Mouse (Mus musculus) CH12.LX (cell line): ENCODE data around the gene Insm1. TPM values are rescaled to one million over a fixed set of nuclear protein-coding genes. Genes with fewer than 3 reads are reported as not detected.

Experiments
- DNase-seq: peaks from one replicate; pipeline ENCODE4 v3.0.0-alpha.2; 2013; ENCODE audit errors: extremely low read depth
- H3K27ac ChIP-seq: 2 replicates; pipeline ENCODE4 v1.5.1; 2012; ENCODE audit warnings: low read depth, mild to moderate bottlenecking, control low read depth, moderate library complexity; ENCODE audit not compliant: insufficient read depth
- H3K27me3 ChIP-seq: replicated peaks from 2 replicates; pipeline ENCODE3; 2012; ENCODE audit warnings: inconsistent platforms
- H3K36me3 ChIP-seq, 2 experiments: replicated peaks in 1 of 2; 2 replicates each; pipeline versions ENCODE3 to v1.6.1; 2012; ENCODE audit warnings: inconsistent platforms in 1 of 2, low read length in 1 of 2, mild to moderate bottlenecking in 1 of 2, mixed read lengths in 1 of 2, moderate library complexity in 1 of 2; ENCODE audit not compliant: control insufficient read depth in 1 of 2, insufficient read depth in 1 of 2
- H3K4me1 ChIP-seq, 2 experiments: 2 replicates each; pipeline ENCODE4 v1.6.1; 2012; ENCODE audit warnings: inconsistent platforms in 1 of 2, moderate library complexity in 1 of 2; ENCODE audit not compliant: insufficient read depth in 2 of 2, control insufficient read depth in 1 of 2
- H3K4me2 ChIP-seq: 2 replicates; pipeline ENCODE4 v1.6.1; 2012; ENCODE audit warnings: low read depth, mild to moderate bottlenecking, control low read depth; ENCODE audit not compliant: poor library complexity, insufficient read depth, severe bottlenecking
- H3K4me3 ChIP-seq, 3 experiments: fragments of 150-350 bp in 1 of 3; sonication (generic) in 1 of 3; replicated peaks in 1 of 3; 2 replicates each; pipeline versions ENCODE3 to v1.5.1; 2011 to 2012; ENCODE audit warnings: low read depth in 2 of 3, low read length in 2 of 3, mild to moderate bottlenecking in 2 of 3, moderate library complexity in 2 of 3, control low read depth in 1 of 3, improper control_type of control experiment in 1 of 3, inconsistent platforms in 1 of 3, mixed read lengths in 1 of 3; ENCODE audit not compliant: poor library complexity in 1 of 3
- H3K79me2 ChIP-seq: replicated peaks from 2 replicates; pipeline ENCODE4 v1.6.1; 2012; ENCODE audit warnings: mild to moderate bottlenecking, moderate library complexity; ENCODE audit not compliant: control insufficient read depth, poor library complexity, insufficient read depth, severe bottlenecking; ENCODE audit errors: extremely low read depth
- H3K9ac ChIP-seq: 2 replicates; pipeline ENCODE4 v1.6.1; 2012; ENCODE audit warnings: low read depth, mild to moderate bottlenecking, control low read depth, moderate library complexity; ENCODE audit not compliant: insufficient read depth
- H3K9me3 ChIP-seq: replicated peaks from 2 replicates; pipeline ENCODE3; 2012; ENCODE audit warnings: low read length, inconsistent platforms, mixed read lengths
- BHLHE40 ChIP-seq: IDR thresholded peaks from 2 replicates; pipeline ENCODE4 v1.6.1; 2011; ENCODE audit warnings: mild to moderate bottlenecking, low read depth, low read length, improper control_type of control experiment
- CTCF ChIP-seq, 2 experiments: IDR thresholded peaks in 1 of 2; conservative IDR thresholded peaks in 1 of 2; 2 replicates each; pipeline ENCODE4 v1.5.1; 2011 to 2012; ENCODE audit warnings: low read depth in 2 of 2, low read length in 2 of 2, improper control_type of control experiment in 1 of 2, inconsistent platforms in 1 of 2, mild to moderate bottlenecking in 1 of 2, moderate library complexity in 1 of 2
- EP300 ChIP-seq: IDR thresholded peaks from 2 replicates; pipeline ENCODE4 v1.6.1; 2011; ENCODE audit warnings: low read length, improper control_type of control experiment
- ETS1 ChIP-seq: conservative IDR thresholded peaks from 2 replicates; pipeline ENCODE4 v1.6.1; 2012; ENCODE audit warnings: low read depth, mild to moderate bottlenecking, inconsistent platforms, low read length, improper control_type of control experiment, moderate library complexity
- JUN ChIP-seq: IDR thresholded peaks from 2 replicates; pipeline ENCODE4 v1.6.1; 2011; ENCODE audit warnings: low read depth, mild to moderate bottlenecking, low read length, improper control_type of control experiment, moderate library complexity; ENCODE audit not compliant: insufficient read depth
- MAZ ChIP-seq: IDR thresholded peaks from 2 replicates; pipeline ENCODE4 v1.6.1; 2012; ENCODE audit warnings: low read depth, mild to moderate bottlenecking, inconsistent platforms, low read length, improper control_type of control experiment, moderate library complexity
- NRF1 ChIP-seq: IDR thresholded peaks from 2 replicates; pipeline ENCODE4 v1.6.1; 2014; ENCODE audit warnings: low read depth, mild to moderate bottlenecking, inconsistent platforms, low read length, improper control_type of control experiment, moderate library complexity
- PAX5 ChIP-seq: IDR thresholded peaks from 2 replicates; pipeline ENCODE4 v1.6.1; 2012; ENCODE audit warnings: low read length, inconsistent platforms, mixed read lengths
- POLR2AphosphoS2 ChIP-seq: IDR thresholded peaks from 2 replicates; pipeline ENCODE4 v1.6.1; 2011; ENCODE audit warnings: low read depth, low read length, improper control_type of control experiment
- RAD21 ChIP-seq: IDR thresholded peaks from 2 replicates; pipeline ENCODE4 v1.6.1; 2011; ENCODE audit warnings: low read depth, mild to moderate bottlenecking, low read length, improper control_type of control experiment, moderate library complexity
- SMC3 ChIP-seq: IDR thresholded peaks from 2 replicates; pipeline ENCODE4 v1.6.1; 2011; ENCODE audit warnings: low read depth, low read length, improper control_type of control experiment
- TCF12 ChIP-seq: IDR thresholded peaks from 2 replicates; pipeline ENCODE4 v1.6.1; 2014; ENCODE audit warnings: low read depth, mild to moderate bottlenecking, inconsistent platforms, low read length, improper control_type of control experiment
- ZNF384 ChIP-seq: IDR thresholded peaks from 2 replicates; pipeline ENCODE4 v1.6.1; 2012; ENCODE audit warnings: low read depth, low read length, improper control_type of control experiment, inconsistent platforms
- dilution Hi-C: fragments of 300-500 bp; cut with MboI; formaldehyde crosslinking; loops from 2 replicates; pipeline ENCODE4 v1.14.3; 2020; ENCODE audit warnings: low sequenced_read_pairs; ENCODE audit not compliant: extremely low pct_unique_long_range_greater_than_20kb, extremely low pct_ligation_motif_present
- in situ Hi-C: fragments of 300-500 bp; cut with MboI; formaldehyde crosslinking; loops from 3 replicates; pipeline ENCODE4 v1.14.3; 2019; ENCODE audit warnings: low sequenced_read_pairs, low pct_ligation_motif_present, low pct_unique_long_range_greater_than_20kb, mixed read lengths
- polyA plus RNA-seq: library from polyadenylated mRNA; unstranded; fragments of >175 nt; gene quantifications from 2 replicates; pipeline ENCODE4 v1.2.1, GENCODE M21; 2012; ENCODE audit warnings: low read depth; ENCODE audit not compliant: insufficient read length
- total RNA-seq, 2 experiments: library from RNA; depleted of rRNA; stranded (reverse); fragments of 300-350 nt in 1 of 2; fragments of >200 nt in 1 of 2; gene quantifications; 2 replicates each; pipeline ENCODE4 v1.2.3; 2012 to 2014

Insm1 gene
- total and polyA plus RNA-seq, 3 experiments = not detected

- in situ Hi-C loops = no loop called here
- Histone ChIP-seq H3K4me3 (no peak overlapping the region), H3K36me3 (peaks cover 0 to 28% of the 10 kb centered on the region in 2 experiments), H3K9ac (no peak overlapping the region), H3K4me2 (no peak overlapping the region), H3K9me3 (no peaks in the 10 kb centered on the region), H3K27me3 (no peaks in the 10 kb centered on the region)
- no peak for DNase-seq
- TF ChIP-seq POLR2AphosphoS2 = no peak
- TF ChIP-seq, all 38 proteins: peak for 0
- dilution Hi-C loops = no loop called here
- Histone ChIP-seq H3K79me2 (no peaks in the 10 kb centered on the region), H3K27ac (no peak overlapping the region), H3K4me1 (peaks cover 28 to 81% of the 10 kb centered on the region in 2 experiments)
These were observed 33.9 kb downstream of the Insm1 start for GRCm38 (mm10) chr2:146255636-146256035.

GRCm38 (mm10) chr2:146256321-146256875 lies 34.7 kb downstream of the Insm1 start:
- H3K4me3 ChIP-seq = no peak overlapping the region
- H3K4me1 ChIP-seq = peaks cover 28 to 88% of the 10 kb centered on the region in 2 experiments
- H3K9ac ChIP-seq = no peak overlapping the region
- in situ Hi-C loops (no loop called here), dilution Hi-C loops (no loop called here)
- no peaks in the 10 kb centered on the region for H3K79me2 ChIP-seq
- no peak for DNase-seq
- TF ChIP-seq CTCF (conservative IDR thresholded peaks at IDR 0.05 in 1 of 2, IDR thresholded peaks at IDR 0.05 in 1 of 2; ENCODE audit: low read depth in 2 of 2, low read length in 2 of 2) (peak in 1 of 2 experiments; percentile 69; a peak in 2 of 4 replicates), NRF1 (no peak), SMC3 (peak; percentile 71), EP300 (no peak), RAD21 (peak; percentile 66), TCF12 (0 out of 2 replicates have a peak, but pooled peaks have one; percentile 25)
- H3K4me2 ChIP-seq = no peak overlapping the region
- H3K9me3 ChIP-seq = no peaks in the 10 kb centered on the region
- H3K36me3 ChIP-seq = peaks cover 0 to 31% of the 10 kb centered on the region in 2 experiments
- no peak overlapping the region for H3K27ac ChIP-seq
- no peaks in the 10 kb centered on the region for H3K27me3 ChIP-seq

GRCm38 (mm10) chr2:146257037-146257436 lies 35.3 kb downstream of the Insm1 start:
- H3K9ac ChIP-seq = no peak overlapping the region
- H3K4me2 ChIP-seq = no peak overlapping the region
- H3K79me2 ChIP-seq = no peaks in the 10 kb centered on the region
- TF ChIP-seq PAX5 = no peak
- no peak for TF ChIP-seq CTCF (conservative IDR thresholded peaks at IDR 0.05 in 1 of 2, IDR thresholded peaks at IDR 0.05 in 1 of 2; ENCODE audit: low read depth in 2 of 2, low read length in 2 of 2)
- TF ChIP-seq ETS1 = peak; percentile 74
- TF ChIP-seq BHLHE40 = peak; percentile 30; the same call in 1 of the 2 replicates
- peak; percentile 73; the same call in 1 of the 2 replicates for TF ChIP-seq ZNF384
- TF ChIP-seq MAZ = 0 out of 2 replicates have a peak, but pooled peaks have one; percentile 48
- peak; percentile 15; the same call in 1 of the 2 replicates for TF ChIP-seq EP300
- peak; percentile 35 for TF ChIP-seq JUN
- dilution Hi-C loops = no loop called here
- H3K4me3 ChIP-seq = no peak overlapping the region
- no peak overlapping the region for H3K27ac ChIP-seq
- peaks cover 0 to 28% of the 10 kb centered on the region in 2 experiments for H3K36me3 ChIP-seq
- H3K9me3 ChIP-seq = no peaks in the 10 kb centered on the region
- DNase-seq = no peak
- peaks cover 28 to 90% of the 10 kb centered on the region in 2 experiments for H3K4me1 ChIP-seq
- no peaks in the 10 kb centered on the region for H3K27me3 ChIP-seq
- in situ Hi-C loops = no loop called here
